Mouse (Mus musculus): ENCODE measurements around the gene Eln. TPM values are rescaled to one million over a fixed set of nuclear protein-coding genes. Genes with fewer than 3 reads are reported as not detected.
A peak's percentile ranks its signal among the peaks of the same experiment; 100 is the strongest.

Eln gene
- polyA plus RNA-seq, 1 experiment from 2014 or later: 3.4 TPM

GRCm38 (mm10) chr5:134711076-134711475 is 36.0 kb downstream of the Eln start:
- no peak overlapping the region for H3K9ac ChIP-seq (replicated peaks; ENCODE audit: low read length)
- no peak overlapping the region for H3K4me2 ChIP-seq (ENCODE audit: low read length)
- H3K27ac ChIP-seq (replicated peaks; ENCODE audit: low read depth, low read length): no peak overlapping the region
- ATAC-seq (ENCODE audit: low FRiP score, low TSS enrichment) (no peak), DNase-seq (no peak)
- no peaks in the 10 kb centered on the region for H3K27me3 ChIP-seq (ENCODE audit: control insufficient read depth, insufficient read depth, low read length)
- H3K4me1 ChIP-seq (ENCODE audit: control insufficient read depth, insufficient read depth, low read length): no peaks in the 10 kb centered on the region
- H3K4me3 ChIP-seq (replicated peaks; ENCODE audit: low read depth, low read length): no peak overlapping the region
- H3K36me3 ChIP-seq (ENCODE audit: control insufficient read depth, insufficient read depth, low read length): no peaks in the 10 kb centered on the region
- 67% methylated on average over 7 of the region's 7 CpGs for WGBS
- no peaks in the 10 kb centered on the region for H3K9me3 ChIP-seq (ENCODE audit: control insufficient read depth, low read length)

- Histone ChIP-seq H3K27me3 (ENCODE audit: control insufficient read depth, insufficient read depth, low read length) (no peaks in the 10 kb centered on the region), H3K9me3 (ENCODE audit: control insufficient read depth, low read length) (no peaks in the 10 kb centered on the region), H3K4me3 (replicated peaks; ENCODE audit: low read depth, low read length) (no peak overlapping the region), H3K4me2 (ENCODE audit: low read length) (no peak overlapping the region), H3K36me3 (ENCODE audit: control insufficient read depth, insufficient read depth, low read length) (no peaks in the 10 kb centered on the region), H3K4me1 (ENCODE audit: control insufficient read depth, insufficient read depth, low read length) (no peaks in the 10 kb centered on the region), H3K9ac (replicated peaks; ENCODE audit: low read length) (no peak overlapping the region), H3K27ac (replicated peaks; ENCODE audit: low read depth, low read length) (no peak overlapping the region)
- ATAC-seq (ENCODE audit: low FRiP score, low TSS enrichment): no peak
- WGBS: 71% methylated on average over 6 of the region's 6 CpGs
- DNase-seq: no peak
Observed at GRCm38 (mm10) chr5:134709275-134709674, 37.8 kb downstream of the Eln start.

GRCm38 (mm10) chr5:134704157-134704556 is 43.0 kb downstream of the Eln start:
- H3K27me3 ChIP-seq (ENCODE audit: control insufficient read depth, insufficient read depth, low read length): no peaks in the 10 kb centered on the region
- H3K27ac ChIP-seq (replicated peaks; ENCODE audit: low read depth, low read length): no peak overlapping the region
- H3K4me2 ChIP-seq (ENCODE audit: low read length): no peak overlapping the region
- peak; percentile 85 for DNase-seq
- H3K9me3 ChIP-seq (ENCODE audit: control insufficient read depth, low read length): no peaks in the 10 kb centered on the region
- H3K4me1 ChIP-seq (ENCODE audit: control insufficient read depth, insufficient read depth, low read length): no peaks in the 10 kb centered on the region
- no peaks in the 10 kb centered on the region for H3K36me3 ChIP-seq (ENCODE audit: control insufficient read depth, insufficient read depth, low read length)
- peak; percentile 46; the same call in 1 of the 2 replicates for ATAC-seq (ENCODE audit: low FRiP score, low TSS enrichment)
- no peak overlapping the region for H3K9ac ChIP-seq (replicated peaks; ENCODE audit: low read length)
- H3K4me3 ChIP-seq (replicated peaks; ENCODE audit: low read depth, low read length): no peak overlapping the region

- Histone ChIP-seq H3K36me3 (ENCODE audit: control insufficient read depth, insufficient read depth, low read length) (no peaks in the 10 kb centered on the region), H3K9ac (replicated peaks; ENCODE audit: low read length) (no peak overlapping the region), H3K4me3 (replicated peaks; ENCODE audit: low read depth, low read length) (no peak overlapping the region), H3K4me2 (ENCODE audit: low read length) (no peak overlapping the region), H3K27me3 (ENCODE audit: control insufficient read depth, insufficient read depth, low read length) (no peaks in the 10 kb centered on the region), H3K9me3 (ENCODE audit: control insufficient read depth, low read length) (no peaks in the 10 kb centered on the region), H3K27ac (replicated peaks; ENCODE audit: low read depth, low read length) (no peak overlapping the region), H3K4me1 (ENCODE audit: control insufficient read depth, insufficient read depth, low read length) (no peaks in the 10 kb centered on the region)
- DNase-seq: no peak
- 86% methylated on average over 2 of the region's 2 CpGs for WGBS
- ATAC-seq (ENCODE audit: low FRiP score, low TSS enrichment): no peak
Observed at GRCm38 (mm10) chr5:134695539-134695938, 51.6 kb downstream of the Eln start.

- H3K27ac ChIP-seq (replicated peaks; ENCODE audit: low read depth, low read length): no peak overlapping the region
- H3K4me3 ChIP-seq (replicated peaks; ENCODE audit: low read depth, low read length): no peak overlapping the region
- H3K9me3 ChIP-seq (ENCODE audit: control insufficient read depth, low read length): no peaks in the 10 kb centered on the region
- H3K27me3 ChIP-seq (ENCODE audit: control insufficient read depth, insufficient read depth, low read length): no peaks in the 10 kb centered on the region
- H3K4me2 ChIP-seq (ENCODE audit: low read length): no peak overlapping the region
- H3K9ac ChIP-seq (replicated peaks; ENCODE audit: low read length): no peak overlapping the region
- no peak for ATAC-seq (ENCODE audit: low FRiP score, low TSS enrichment)
- WGBS: 17% methylated on average over 2 of the region's 2 CpGs
- no peaks in the 10 kb centered on the region for H3K4me1 ChIP-seq (ENCODE audit: control insufficient read depth, insufficient read depth, low read length)
- no peak for DNase-seq
- no peaks in the 10 kb centered on the region for H3K36me3 ChIP-seq (ENCODE audit: control insufficient read depth, insufficient read depth, low read length)
Observed at GRCm38 (mm10) chr5:134695082-134695481, 52.0 kb downstream of the Eln start.

GRCm38 (mm10) chr5:134692704-134693103 is 54.4 kb downstream of the Eln start:
- no peak for ATAC-seq (ENCODE audit: low FRiP score, low TSS enrichment)
- Histone ChIP-seq H3K36me3 (ENCODE audit: control insufficient read depth, insufficient read depth, low read length) (no peaks in the 10 kb centered on the region), H3K9ac (replicated peaks; ENCODE audit: low read length) (no peak overlapping the region), H3K4me2 (ENCODE audit: low read length) (no peak overlapping the region), H3K9me3 (ENCODE audit: control insufficient read depth, low read length) (no peaks in the 10 kb centered on the region), H3K4me3 (replicated peaks; ENCODE audit: low read depth, low read length) (no peak overlapping the region), H3K27ac (replicated peaks; ENCODE audit: low read depth, low read length) (no peak overlapping the region), H3K4me1 (ENCODE audit: control insufficient read depth, insufficient read depth, low read length) (peaks cover 1% of the 10 kb centered on the region; the same call in 1 of the 2 replicates), H3K27me3 (ENCODE audit: control insufficient read depth, insufficient read depth, low read length) (no peaks in the 10 kb centered on the region)
- no peak for DNase-seq
- WGBS: 95% methylated on average over 1 of the region's 1 CpGs

GRCm38 (mm10) chr5:134688718-134689284 is 58.3 kb downstream of the Eln start:
- peaks cover 10% of the 10 kb centered on the region for H3K4me1 ChIP-seq (ENCODE audit: control insufficient read depth, insufficient read depth, low read length)
- H3K9ac ChIP-seq (replicated peaks; ENCODE audit: low read length): peak overlapping the region; percentile 92
- H3K27ac ChIP-seq (replicated peaks; ENCODE audit: low read depth, low read length): peak overlapping the region; percentile 88
- peak overlapping the region; percentile 86 for H3K4me2 ChIP-seq (ENCODE audit: low read length)
- peak; percentile 96 for ATAC-seq (ENCODE audit: low FRiP score, low TSS enrichment)
- peaks cover 27% of the 10 kb centered on the region for H3K36me3 ChIP-seq (ENCODE audit: control insufficient read depth, insufficient read depth, low read length)
- H3K9me3 ChIP-seq (ENCODE audit: control insufficient read depth, low read length): no peaks in the 10 kb centered on the region
- peak; percentile 99 for DNase-seq
- no peaks in the 10 kb centered on the region for H3K27me3 ChIP-seq (ENCODE audit: control insufficient read depth, insufficient read depth, low read length)
- peak overlapping the region; percentile 89 for H3K4me3 ChIP-seq (replicated peaks; ENCODE audit: low read depth, low read length)
- WGBS: under 1% methylated on average over 38 of the region's 38 CpGs

- under 1% methylated on average over 65 of the region's 69 CpGs for WGBS
- Histone ChIP-seq H3K4me3 (replicated peaks; ENCODE audit: low read depth, low read length) (peak within 1 kb of the TSS; percentile 89), H3K27me3 (ENCODE audit: control insufficient read depth, insufficient read depth, low read length) (no peaks in the 10 kb centered on the region), H3K36me3 (ENCODE audit: control insufficient read depth, insufficient read depth, low read length) (peaks cover 31% of the 10 kb centered on the region), H3K4me1 (ENCODE audit: control insufficient read depth, insufficient read depth, low read length) (peaks cover 10% of the 10 kb centered on the region), H3K27ac (replicated peaks; ENCODE audit: low read depth, low read length) (peak within 1 kb of the TSS; percentile 88), H3K9ac (replicated peaks; ENCODE audit: low read length) (peak within 1 kb of the TSS; percentile 92), H3K9me3 (ENCODE audit: control insufficient read depth, low read length) (no peaks in the 10 kb centered on the region), H3K4me2 (ENCODE audit: low read length) (peak within 1 kb of the TSS; percentile 86)
- peak; percentile 35 for ATAC-seq (ENCODE audit: low FRiP score, low TSS enrichment)
- no peak for DNase-seq
Observed at GRCm38 (mm10) chr5:134688086-134688717, 58.9 kb downstream of the Eln start, which contains the start of gene Limk1. Limk1 (minus strand) TSS chr5:134688598.

- DNase-seq: no peak
- peaks cover 41% of the 10 kb centered on the region for H3K36me3 ChIP-seq (ENCODE audit: control insufficient read depth, insufficient read depth, low read length)
- H3K27ac ChIP-seq (replicated peaks; ENCODE audit: low read depth, low read length): no peak overlapping the region
- H3K4me3 ChIP-seq (replicated peaks; ENCODE audit: low read depth, low read length): peak overlapping the region; percentile 89
- peak overlapping the region; percentile 92 for H3K9ac ChIP-seq (replicated peaks; ENCODE audit: low read length)
- no peak for ATAC-seq (ENCODE audit: low FRiP score, low TSS enrichment)
- H3K9me3 ChIP-seq (ENCODE audit: control insufficient read depth, low read length): no peaks in the 10 kb centered on the region
- H3K4me2 ChIP-seq (ENCODE audit: low read length): peak overlapping the region; percentile 86
- 88% methylated on average over 1 of the region's 1 CpGs for WGBS
- no peaks in the 10 kb centered on the region for H3K27me3 ChIP-seq (ENCODE audit: control insufficient read depth, insufficient read depth, low read length)
- peaks cover 10% of the 10 kb centered on the region for H3K4me1 ChIP-seq (ENCODE audit: control insufficient read depth, insufficient read depth, low read length)
Observed at GRCm38 (mm10) chr5:134687187-134687586, 59.9 kb downstream of the Eln start.
